Mouse (Mus musculus) cerebellum, adult 11 months (tissue): Measurements from ENCODE around the gene Sort1.

Experiments
- DNase-seq: peaks from one replicate; pipeline ENCODE4 v3.0.0; 2022

Sort1 gene

GRCm38 (mm10) chr3:108328441-108328841 lies 44.6 kb downstream of the Sort1 start:
- DNase-seq: no peak

- no peak for DNase-seq
Measured at GRCm38 (mm10) chr3:108330812-108331211, 46.9 kb downstream of the Sort1 start.

- no peak for DNase-seq
Measured at GRCm38 (mm10) chr3:108336878-108337277, 53.0 kb downstream of the Sort1 start.

GRCm38 (mm10) chr3:108341040-108341439 lies 57.2 kb downstream of the Sort1 start:
- DNase-seq: no peak

- no peak for DNase-seq
Measured at GRCm38 (mm10) chr3:108342185-108342584, 58.3 kb downstream of the Sort1 start.

- DNase-seq: no peak
Measured at GRCm38 (mm10) chr3:108345855-108346254, 62.0 kb downstream of the Sort1 start.

GRCm38 (mm10) chr3:108348376-108348775 lies 64.5 kb downstream of the Sort1 start:
- DNase-seq: no peak

- DNase-seq: no peak
Measured at GRCm38 (mm10) chr3:108355245-108355644, 71.4 kb downstream of the Sort1 start.

- DNase-seq: no peak
Measured at GRCm38 (mm10) chr3:108357051-108357450, 73.2 kb downstream of the Sort1 start.

GRCm38 (mm10) chr3:108358445-108358844 lies 74.6 kb downstream of the Sort1 start:
- DNase-seq: no peak

- DNase-seq: no peak
Measured at GRCm38 (mm10) chr3:108360894-108361293, 77.0 kb downstream of the Sort1 start.

- DNase-seq: no peak
Measured at GRCm38 (mm10) chr3:108363626-108364025, 79.7 kb downstream of the Sort1 start.

- DNase-seq: no peak
Measured at GRCm38 (mm10) chr3:108364270-108364995, 80.6 kb downstream of the Sort1 start, which contains the start of gene Mybphl. Gene Mybphl (plus strand): TSS chr3:108364911.

GRCm38 (mm10) chr3:108367173-108367572 lies 83.3 kb downstream of the Sort1 start:
- no peak for DNase-seq

GRCm38 (mm10) chr3:108367828-108368227 lies 83.9 kb downstream of the Sort1 start:
- no peak for DNase-seq

- no peak for DNase-seq
Measured at GRCm38 (mm10) chr3:108368721-108369120, 84.8 kb downstream of the Sort1 start.

GRCm38 (mm10) chr3:108372274-108372673 lies 88.4 kb downstream of the Sort1 start:
- no peak for DNase-seq

- DNase-seq: no peak
Measured at GRCm38 (mm10) chr3:108372691-108373090, 88.8 kb downstream of the Sort1 start.

GRCm38 (mm10) chr3:108378875-108379663 lies 95.2 kb downstream of the Sort1 start:
- no peak for DNase-seq

GRCm38 (mm10) chr3:108380695-108381094 lies 96.8 kb downstream of the Sort1 start:
- DNase-seq: no peak

GRCm38 (mm10) chr3:108381945-108382875 lies 98.3 kb downstream of the Sort1 start:
- no peak for DNase-seq

GRCm38 (mm10) chr3:108383485-108384354 lies 99.8 kb downstream of the Sort1 start, which contains the start of gene Psrc1:
Gene Psrc1 (plus strand): TSS chr3:108383839.
- peak; percentile 67 for DNase-seq
